Mouse (Mus musculus): ENCODE data around the gene Vps26a.

Gene Vps26a

GRCm38 (mm10) chr10:62419422-62419821 lies 67.2 kb downstream of the Vps26a start:
- no peak for DNase-seq (ENCODE audit: low spot score in 2 of 2)

DNA sequence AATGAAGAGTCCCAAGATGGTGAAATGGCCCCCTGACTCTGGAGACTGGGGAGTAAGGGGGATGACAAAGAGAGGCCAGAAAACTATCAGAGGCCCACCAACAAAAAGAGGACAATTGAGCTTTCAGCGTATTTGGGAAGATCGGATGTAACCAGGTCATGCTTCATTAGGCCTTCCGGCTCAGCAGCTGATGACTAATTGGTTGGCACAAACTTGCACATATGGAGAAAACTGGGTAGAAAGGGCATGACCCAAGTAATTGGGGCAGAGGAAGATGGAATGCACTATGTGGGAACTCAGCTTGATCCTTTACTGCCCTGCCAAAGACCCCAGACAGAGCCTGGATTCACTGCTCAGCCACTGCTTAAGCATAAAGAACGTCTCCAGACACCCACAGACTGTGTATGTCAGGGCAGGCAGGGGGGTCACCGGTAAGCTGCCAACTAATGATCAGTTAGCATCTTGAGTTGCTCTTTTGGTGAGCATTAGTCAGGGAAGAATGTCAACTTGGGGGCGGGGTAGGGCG lies 67.7 kb downstream of the Vps26a start:
- DNase-seq (ENCODE audit: low spot score in 2 of 2), result no peak

- DNase-seq (ENCODE audit: low spot score in 2 of 2), result no peak
These were observed 73.0 kb downstream of the Vps26a start for GRCm38 (mm10) chr10:62413606-62413982.

DNA sequence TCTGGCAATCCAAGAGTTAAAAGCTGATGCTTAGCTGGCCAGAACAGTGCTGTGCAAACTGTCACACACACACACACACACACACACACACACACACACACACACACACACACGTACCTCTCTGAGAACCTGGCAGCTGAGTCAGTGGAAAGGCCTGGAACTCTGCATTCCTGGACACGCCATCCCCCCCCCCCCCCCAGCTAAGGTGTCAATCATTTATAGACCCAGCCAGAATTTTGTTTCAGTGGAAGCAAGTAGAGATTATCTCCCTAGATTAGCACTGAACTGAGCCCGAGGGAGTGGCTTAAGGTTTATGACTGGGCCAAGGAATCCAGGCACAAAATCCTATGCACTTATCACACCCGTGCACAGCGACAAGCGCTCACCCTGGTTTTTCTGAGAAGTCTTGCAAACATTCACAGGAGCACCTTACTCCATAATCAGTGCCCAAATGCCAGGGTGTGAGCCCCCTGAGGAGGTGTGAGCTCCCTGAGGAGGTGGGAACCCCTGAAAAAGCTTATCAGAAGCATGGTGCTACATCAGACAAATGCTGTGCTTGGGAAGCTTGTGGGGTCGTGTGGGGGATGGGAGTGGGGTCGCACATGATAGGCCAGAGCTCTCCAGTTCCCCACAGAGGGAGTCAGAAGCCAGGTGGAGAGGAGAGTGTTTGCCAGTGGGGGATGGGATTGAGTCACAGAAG lies 73.5 kb downstream of the Vps26a start:
- DNase-seq (ENCODE audit: low spot score in 2 of 2), result no peak

- no peak for DNase-seq (ENCODE audit: low spot score in 2 of 2)
These were observed 74.9 kb downstream of the Vps26a start for GRCm38 (mm10) chr10:62411431-62412410.

DNA sequence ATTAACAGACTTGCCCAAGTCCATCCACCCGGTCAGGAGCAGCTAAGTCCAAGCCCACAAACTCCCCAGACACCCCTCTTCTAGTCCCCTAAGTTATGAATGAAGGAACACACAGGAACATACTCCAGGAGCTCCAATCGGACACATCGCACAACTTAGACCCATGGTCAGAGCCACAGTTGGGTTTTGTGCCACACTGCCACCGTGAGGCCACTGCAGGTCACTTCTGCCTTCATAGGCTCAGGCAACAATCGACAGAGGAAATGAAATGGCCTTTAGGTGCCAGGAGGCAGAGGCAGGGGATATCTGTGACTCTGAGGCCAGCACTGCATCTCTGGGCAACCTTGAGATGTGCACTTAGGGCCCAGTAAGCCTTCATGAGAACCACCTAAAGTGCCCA lies 75.7 kb downstream of the Vps26a start:
- DNase-seq (ENCODE audit: low spot score in 2 of 2), result peak; percentile 31 to 74

Measured in spleen, postnatal 10 days (tissue).